Mouse (Mus musculus): ENCODE measurements at regions not wholly inside any gene's neighbourhood (a gene's known extent, or its start where the extent isn't known, plus 50 kb on each side); places are given as distances from the start of the nearest gene placed in this dataset.
A peak's percentile ranks its signal among the peaks of the same experiment; 100 is the strongest.

DNA sequence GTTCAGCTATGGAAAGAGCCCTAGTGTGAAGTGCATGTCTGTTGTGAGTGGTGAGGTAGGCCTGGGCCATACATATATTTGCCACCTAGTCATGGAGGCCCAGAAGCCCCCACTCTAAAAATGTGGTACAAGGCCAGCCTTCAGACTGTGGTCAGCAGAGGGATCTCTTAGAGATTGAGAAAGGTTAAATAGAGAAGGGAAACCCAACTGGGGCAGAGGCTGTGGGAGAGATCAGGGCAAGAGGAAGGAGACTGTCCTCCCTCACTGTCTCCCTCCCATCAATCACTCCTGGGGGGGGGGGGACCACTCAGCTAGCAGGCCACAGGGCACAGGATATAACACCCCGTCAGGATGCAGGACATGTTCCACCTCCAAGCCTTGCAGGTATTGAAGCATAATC is 86.1 kb downstream of the Zfp36l2 start:
- Histone ChIP-seq H3K4me2 (replicated peaks) (no peak overlapping the region), H3K36me3 (no peaks in the 10 kb centered on the region), H3K4me1 (peaks cover 28% of the 10 kb centered on the region), H3K4me3 (no peak overlapping the region), H3K9ac (no peak overlapping the region), H3K27ac (no peak overlapping the region), H3K9me3 (no peaks in the 10 kb centered on the region), H3K27me3 (no peaks in the 10 kb centered on the region)
- no peak for ATAC-seq (ENCODE audit: low FRiP score, low read depth)
- 75% methylated on average over 1 of the region's 1 CpGs for WGBS

DNA sequence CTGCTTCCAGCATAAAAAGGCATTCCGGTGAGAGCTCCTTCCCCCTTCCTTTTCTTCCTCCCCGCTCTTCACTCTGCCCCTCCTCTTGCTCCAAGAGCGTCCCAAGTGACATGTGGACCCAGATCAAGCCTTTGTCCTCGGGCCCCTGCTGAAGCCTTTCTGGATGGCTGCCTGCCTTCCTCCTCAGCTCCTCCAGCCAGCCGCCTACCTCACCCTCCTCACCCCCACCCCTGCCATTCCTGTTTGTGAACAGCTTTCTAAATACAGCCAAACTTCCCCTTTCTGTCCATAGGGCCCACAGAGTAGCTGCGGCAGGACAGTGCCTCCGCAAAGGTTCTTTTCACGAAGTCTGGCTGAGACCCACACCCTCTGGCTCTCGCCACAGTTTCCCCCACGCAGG is 87.2 kb downstream of the Zfp36l2 start:
- WGBS: 67% methylated on average over 10 of the region's 10 CpGs
- Histone ChIP-seq H3K9ac (no peak overlapping the region), H3K27me3 (no peaks in the 10 kb centered on the region), H3K4me2 (replicated peaks) (no peak overlapping the region), H3K4me1 (peaks cover 38% of the 10 kb centered on the region), H3K27ac (peak overlapping the region; percentile 6; the same call in 1 of the 2 replicates), H3K36me3 (no peaks in the 10 kb centered on the region), H3K4me3 (no peak overlapping the region), H3K9me3 (no peaks in the 10 kb centered on the region)
- ATAC-seq (ENCODE audit: low FRiP score, low read depth): no peak

- H3K4me3 ChIP-seq: no peak overlapping the region
- no peak overlapping the region for H3K4me2 ChIP-seq (replicated peaks)
- no peak for ATAC-seq (ENCODE audit: low FRiP score, low read depth)
- WGBS: 87% methylated on average over 9 of the region's 9 CpGs
- no peak overlapping the region for H3K9ac ChIP-seq
- no peak overlapping the region; the same call in 1 of the 2 replicates for H3K27ac ChIP-seq
- H3K4me1 ChIP-seq: peaks cover 41% of the 10 kb centered on the region
- H3K36me3 ChIP-seq: no peaks in the 10 kb centered on the region
- H3K9me3 ChIP-seq: no peaks in the 10 kb centered on the region
- H3K27me3 ChIP-seq: no peaks in the 10 kb centered on the region
Measured at GRCm38 (mm10) chr17:84099737-84100136, 88.0 kb downstream of the Zfp36l2 start.

GRCm38 (mm10) chr17:84097871-84098430 is 89.8 kb downstream of the Zfp36l2 start:
- Histone ChIP-seq H3K9ac (no peak overlapping the region), H3K4me2 (replicated peaks) (no peak overlapping the region), H3K27ac (no peak overlapping the region), H3K36me3 (no peaks in the 10 kb centered on the region), H3K4me1 (peaks cover 28% of the 10 kb centered on the region), H3K9me3 (no peaks in the 10 kb centered on the region; the same call in 1 of the 2 replicates), H3K27me3 (no peaks in the 10 kb centered on the region), H3K4me3 (no peak overlapping the region)
- no peak for ATAC-seq (ENCODE audit: low FRiP score, low read depth)
- 91% methylated on average over 6 of the region's 6 CpGs for WGBS

DNA sequence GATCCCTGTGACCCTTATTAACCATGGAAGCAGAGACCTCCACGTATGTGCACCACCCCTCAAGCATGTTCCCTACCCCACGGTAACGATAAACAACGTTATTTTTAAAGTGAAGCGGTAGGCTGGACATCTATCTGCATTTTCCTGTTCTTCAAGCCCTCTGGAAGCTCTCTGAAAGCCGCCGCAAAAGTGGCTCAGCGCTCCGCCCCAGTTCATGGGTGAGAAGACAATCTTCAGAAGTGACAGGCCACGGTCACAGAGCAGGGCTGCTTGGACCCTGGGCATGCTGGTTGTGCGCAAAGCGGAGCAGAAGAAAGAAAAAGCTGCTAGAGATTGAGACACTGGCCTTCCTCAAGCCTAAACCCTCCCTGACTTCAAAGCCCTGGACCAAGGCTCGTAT is 90.5 kb downstream of the Zfp36l2 start:
- Histone ChIP-seq H3K9me3 (no peaks in the 10 kb centered on the region; the same call in 1 of the 2 replicates), H3K4me2 (replicated peaks) (peak overlapping the region; percentile 78), H3K9ac (no peak overlapping the region), H3K4me1 (peaks cover 28% of the 10 kb centered on the region), H3K27me3 (no peaks in the 10 kb centered on the region), H3K4me3 (no peak overlapping the region), H3K36me3 (no peaks in the 10 kb centered on the region), H3K27ac (no peak overlapping the region)
- 78% methylated on average over 13 of the region's 13 CpGs for WGBS
- ATAC-seq (ENCODE audit: low FRiP score, low read depth): no peak

DNA sequence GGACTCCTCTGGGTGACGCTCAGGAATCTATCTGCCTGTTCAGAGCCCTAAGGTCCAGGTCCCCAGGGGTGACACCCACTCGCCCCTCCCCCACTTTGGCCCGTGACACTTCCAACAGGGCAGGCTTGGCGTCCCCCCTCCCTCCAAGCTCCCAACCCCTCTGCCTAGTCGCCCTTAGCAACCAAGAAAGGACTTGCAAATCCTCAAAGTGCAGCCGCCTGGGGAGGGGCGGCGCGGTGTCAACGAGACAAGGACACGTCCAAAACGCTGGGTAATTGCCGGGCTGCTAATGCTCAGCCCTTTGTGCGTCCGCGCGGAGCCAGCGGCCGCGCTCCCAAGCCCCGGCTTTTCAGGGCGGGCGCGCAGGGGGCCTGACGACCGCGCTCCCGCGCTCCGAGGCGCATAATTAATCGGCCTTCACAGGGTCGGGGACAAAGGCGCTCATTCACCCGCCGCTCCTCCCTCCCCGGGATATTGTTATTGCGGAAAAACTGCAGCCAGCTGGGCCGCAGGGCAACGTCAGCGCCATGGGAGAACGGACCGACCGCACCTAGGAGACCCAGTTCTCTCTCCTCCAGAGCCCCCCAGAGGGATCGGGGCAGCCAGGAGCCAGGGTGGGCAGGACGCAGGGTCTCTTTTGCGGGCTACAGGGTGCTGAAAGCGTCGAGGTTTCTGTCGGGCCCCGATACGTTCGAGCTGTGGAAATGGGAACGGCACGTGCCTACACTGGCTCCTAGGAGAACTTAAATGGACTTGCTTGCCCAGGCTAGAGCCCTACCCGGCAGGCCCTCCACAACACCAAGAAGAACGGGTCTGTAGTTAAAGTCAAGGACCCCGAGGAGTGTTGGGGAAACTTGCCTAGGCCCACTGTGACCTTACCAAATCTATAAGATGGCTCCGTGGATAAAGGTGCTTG is 91.1 kb downstream of the Zfp36l2 start:
- peak overlapping the region; percentile 63 for H3K27ac ChIP-seq
- peaks cover 28% of the 10 kb centered on the region for H3K4me1 ChIP-seq
- 4% methylated on average over 59 of the region's 59 CpGs for WGBS

GRCm38 (mm10) chr17:84095829-84096228 is 91.9 kb downstream of the Zfp36l2 start:
- Histone ChIP-seq H3K4me3 (no peak overlapping the region), H3K27ac (no peak overlapping the region), H3K36me3 (no peaks in the 10 kb centered on the region), H3K4me1 (peaks cover 28% of the 10 kb centered on the region), H3K4me2 (replicated peaks) (peak overlapping the region; percentile 78), H3K9ac (peak overlapping the region; percentile 72; the same call in 1 of the 2 replicates), H3K27me3 (no peaks in the 10 kb centered on the region), H3K9me3 (no peaks in the 10 kb centered on the region; the same call in 1 of the 2 replicates)
- no peak for ATAC-seq (ENCODE audit: low FRiP score, low read depth)
- 43% methylated on average over 4 of the region's 4 CpGs for WGBS

More for the DNA sequence above, 91.1 kb downstream of the Zfp36l2 start:
- Histone ChIP-seq H3K36me3 (no peaks in the 10 kb centered on the region), H3K9ac (peak overlapping the region; percentile 72), H3K27me3 (no peaks in the 10 kb centered on the region), H3K4me2 (replicated peaks) (peak overlapping the region; percentile 78), H3K4me3 (peak overlapping the region; percentile 42), H3K9me3 (no peaks in the 10 kb centered on the region; the same call in 1 of the 2 replicates)
- peak; percentile 65 for ATAC-seq (ENCODE audit: low FRiP score, low read depth)

GRCm38 (mm10) chr17:84095089-84095488 is 92.7 kb downstream of the Zfp36l2 start:
- H3K4me1 ChIP-seq: peaks cover 21% of the 10 kb centered on the region
- ATAC-seq (ENCODE audit: low FRiP score, low read depth): no peak
- H3K4me2 ChIP-seq (replicated peaks): no peak overlapping the region
- WGBS: 91% methylated on average over 2 of the region's 2 CpGs
- H3K36me3 ChIP-seq: no peaks in the 10 kb centered on the region
- no peaks in the 10 kb centered on the region; the same call in 1 of the 2 replicates for H3K9me3 ChIP-seq
- no peaks in the 10 kb centered on the region for H3K27me3 ChIP-seq
- no peak overlapping the region for H3K27ac ChIP-seq
- no peak overlapping the region for H3K4me3 ChIP-seq
- no peak overlapping the region for H3K9ac ChIP-seq

DNA sequence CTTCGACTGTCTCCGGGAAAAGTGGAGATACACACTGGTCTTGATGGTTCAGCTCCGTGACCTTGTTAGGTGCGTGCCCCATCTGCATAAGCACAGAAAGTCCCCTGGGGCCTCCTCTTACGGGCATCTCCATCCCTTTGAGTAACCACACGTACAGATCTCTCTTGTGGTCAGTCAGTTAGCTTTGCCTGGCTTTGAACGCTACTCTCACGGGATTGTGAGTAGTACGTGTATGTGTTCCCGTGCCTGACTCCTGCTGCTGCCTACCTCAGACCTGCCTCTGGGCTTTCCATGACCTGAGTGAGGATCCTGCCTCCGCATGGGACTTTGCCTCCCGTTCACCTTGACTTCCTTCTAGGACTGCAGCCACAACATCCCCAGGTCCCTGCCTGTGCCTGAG is 101.4 kb downstream of the Zfp36l2 start:
- no peak overlapping the region for H3K27ac ChIP-seq
- no peak overlapping the region for H3K4me3 ChIP-seq
- H3K27me3 ChIP-seq: no peaks in the 10 kb centered on the region
- H3K9ac ChIP-seq: no peak overlapping the region
- H3K9me3 ChIP-seq: no peaks in the 10 kb centered on the region
- no peak overlapping the region for H3K4me2 ChIP-seq (replicated peaks)
- no peak for ATAC-seq (ENCODE audit: low FRiP score, low read depth)
- WGBS: 80% methylated on average over 12 of the region's 12 CpGs
- peaks cover 52% of the 10 kb centered on the region for H3K4me1 ChIP-seq
- H3K36me3 ChIP-seq: no peaks in the 10 kb centered on the region

GRCm38 (mm10) chr17:84085721-84086120 is 102.0 kb downstream of the Zfp36l2 start:
- Histone ChIP-seq H3K27me3 (no peaks in the 10 kb centered on the region), H3K9ac (no peak overlapping the region), H3K4me1 (peaks cover 52% of the 10 kb centered on the region), H3K9me3 (no peaks in the 10 kb centered on the region), H3K27ac (no peak overlapping the region), H3K4me3 (no peak overlapping the region), H3K36me3 (no peaks in the 10 kb centered on the region), H3K4me2 (replicated peaks) (no peak overlapping the region)
- no peak for ATAC-seq (ENCODE audit: low FRiP score, low read depth)
- WGBS: 53% methylated on average over 7 of the region's 7 CpGs

DNA sequence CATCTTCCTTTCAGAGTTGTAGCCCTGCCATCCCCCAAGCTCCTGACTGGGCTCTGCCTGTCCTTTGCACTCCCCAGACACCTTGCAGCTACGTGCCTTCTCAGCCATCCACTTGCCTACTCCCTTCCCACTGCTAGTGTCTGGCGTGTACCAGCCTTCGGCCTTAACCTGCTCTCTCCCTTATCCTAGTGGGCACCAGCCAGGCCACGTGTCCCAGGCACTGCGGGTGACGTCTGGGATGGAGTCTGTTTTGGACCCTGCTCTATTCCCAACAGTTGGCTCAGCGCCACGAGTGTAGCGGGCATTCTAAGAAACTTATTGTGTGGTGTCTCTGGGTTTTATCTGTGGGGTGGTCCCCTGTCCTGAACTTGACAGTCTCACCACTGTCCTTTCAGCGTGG is 102.5 kb downstream of the Zfp36l2 start:
- Histone ChIP-seq H3K36me3 (no peaks in the 10 kb centered on the region), H3K9me3 (no peaks in the 10 kb centered on the region), H3K4me2 (replicated peaks) (no peak overlapping the region), H3K27ac (no peak overlapping the region), H3K27me3 (no peaks in the 10 kb centered on the region), H3K4me3 (no peak overlapping the region), H3K4me1 (peaks cover 52% of the 10 kb centered on the region), H3K9ac (no peak overlapping the region)
- no peak for ATAC-seq (ENCODE audit: low FRiP score, low read depth)
- 85% methylated on average over 10 of the region's 10 CpGs for WGBS

Measured in limb, embryonic 13.5 days (tissue).